Mouse (Mus musculus) liver, embryonic 11.5 days (tissue): ENCODE results near the gene Atl1. TPM values are rescaled to one million over a fixed set of nuclear protein-coding genes. Genes with fewer than 3 reads are reported as not detected.

ENCODE experiments used
- ATAC-seq: fragments of 200-750 bp; cut with Nextera tagmentation; replicated peaks from 2 replicates; pipeline ENCODE4 v1.8.0; 2017; ENCODE audit warnings: moderate number of reproducible peaks, mild to moderate bottlenecking, moderate TSS enrichment, moderate library complexity; ENCODE audit not compliant: low FRiP score
- DNase-seq: peaks from one replicate; pipeline ENCODE4 v3.0.0-alpha.2; 2017; ENCODE audit warnings: low spot score
- H3K27ac ChIP-seq: fragments of 300-500 bp; sonication (generic); 2 replicates; pipeline ENCODE4 v1.5.1; 2014; ENCODE audit warnings: mild to moderate bottlenecking, low read depth, low read length, control low read depth
- H3K27me3 ChIP-seq: fragments of 300-500 bp; sonication (generic); replicated peaks from 2 replicates; pipeline ENCODE4 v1.6.1; 2014; ENCODE audit warnings: low read length, mixed read lengths; ENCODE audit not compliant: control insufficient read depth, insufficient read depth
- H3K36me3 ChIP-seq: fragments of 300-500 bp; sonication (generic); 2 replicates; pipeline ENCODE4 v1.6.1; 2014; ENCODE audit warnings: mild to moderate bottlenecking, low read length, moderate library complexity, mixed read lengths; ENCODE audit not compliant: control insufficient read depth, insufficient read depth
- H3K4me1 ChIP-seq: fragments of 300-500 bp; sonication (generic); replicated peaks from 2 replicates; pipeline ENCODE4 v1.6.1; 2014; ENCODE audit warnings: low read length, mixed read lengths; ENCODE audit not compliant: control insufficient read depth, insufficient read depth
- H3K4me2 ChIP-seq: fragments of 300-500 bp; sonication (generic); 2 replicates; pipeline ENCODE4 v1.6.1; 2014; ENCODE audit warnings: mild to moderate bottlenecking, control low read depth, moderate library complexity
- H3K4me3 ChIP-seq: fragments of 300-500 bp; sonication (generic); 2 replicates; pipeline ENCODE4 v1.5.1; 2014; ENCODE audit warnings: low read depth, low read length, control low read depth
- H3K9ac ChIP-seq: fragments of 300-500 bp; sonication (generic); 2 replicates; pipeline ENCODE4 v1.6.1; 2014; ENCODE audit warnings: low read depth, low read length, control low read depth
- H3K9me3 ChIP-seq: fragments of 300-500 bp; sonication (generic); 2 replicates; pipeline ENCODE4 v1.6.1; 2016; ENCODE audit warnings: low read length, inconsistent platforms, mixed read lengths; ENCODE audit not compliant: control insufficient read depth
- WGBS: fragments of 180-500 bp; shearing (Covaris S2); extraction: QIAGEN DNeasy Blood & Tissue Kit; methylation state at CpG from one replicate; pipeline ENCODE4 v1.1.7; 2014; 5-methylcytosine and 5-hydroxymethylcytosine counted together
- polyA plus RNA-seq: library from polyadenylated mRNA; unstranded; fragments of >200 nt; fragmentation: Nextera tagmentation; extraction: Ambion mirVana; gene quantifications from 2 replicates; pipeline ENCODE4 v1.2.1, GENCODE M21; 2014

Atl1 gene
- polyA plus RNA-seq = 1.0 and 1.5 TPM in 2 replicates

DNA sequence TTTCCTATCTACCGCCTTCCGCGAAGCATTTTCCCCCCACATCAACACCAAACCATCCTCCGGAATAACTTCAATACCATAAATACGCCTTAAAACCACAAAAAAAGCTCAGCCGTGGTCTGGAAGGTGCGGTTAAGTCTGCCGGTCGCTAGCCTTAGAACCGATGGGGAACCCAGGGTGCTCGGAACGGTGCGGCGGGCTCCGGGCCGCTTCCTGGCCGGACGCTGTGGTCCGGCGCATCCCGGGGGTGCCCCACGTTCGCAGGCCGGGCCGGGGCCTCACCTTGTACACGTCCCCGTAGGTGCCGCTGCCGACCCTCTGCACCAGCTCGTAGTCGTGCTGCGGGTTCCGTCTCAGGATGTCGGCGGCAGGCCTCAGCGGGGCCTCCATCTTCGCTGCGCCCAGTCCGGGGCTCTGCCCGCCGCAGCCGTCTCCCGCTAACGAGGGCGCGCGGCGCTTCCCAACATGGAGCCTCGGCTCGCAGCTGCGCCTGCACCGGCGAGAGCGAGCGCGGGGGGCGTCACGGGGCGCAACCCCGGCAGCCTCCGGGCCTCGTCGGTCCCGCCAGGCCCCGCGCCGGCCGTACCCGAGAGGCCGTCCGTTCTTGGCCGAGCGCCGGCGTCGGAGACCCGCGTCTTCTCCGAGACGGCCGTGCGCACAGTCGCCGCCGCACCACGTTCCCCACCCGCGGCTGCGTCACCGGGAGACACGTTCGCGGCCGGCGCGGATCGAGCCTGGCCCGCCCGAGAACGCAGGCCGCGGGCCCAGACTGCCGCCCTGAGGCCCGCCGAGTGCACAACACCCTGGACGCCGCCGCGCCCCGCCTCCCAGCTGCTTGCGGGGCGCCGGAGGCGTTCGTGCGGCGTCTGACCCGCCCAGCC lies at the start of gene Atl1, which contains the start of gene Map4k5:
TSS of gene Atl1 (plus strand) at position 244 of the 881 bp plus-strand sequence.
TSS of gene Map4k5 (minus strand) at position 830 of the 881 bp plus-strand sequence.
- Histone ChIP-seq H3K27ac (peak within 1 kb of the TSS; percentile 84), H3K4me2 (peak within 1 kb of the TSS; percentile 91), H3K9ac (peak within 1 kb of the TSS; percentile 95), H3K4me1 (peaks cover 16% of the 10 kb centered on the region), H3K27me3 (no peaks in the 10 kb centered on the region), H3K36me3 (no peaks in the 10 kb centered on the region), H3K9me3 (no peaks in the 10 kb centered on the region), H3K4me3 (peak within 1 kb of the TSS; percentile 70)
- ATAC-seq (peak; percentile 94), DNase-seq (peak; percentile 82)
- under 1% methylated on average over 117 of the region's 118 CpGs for WGBS

DNA sequence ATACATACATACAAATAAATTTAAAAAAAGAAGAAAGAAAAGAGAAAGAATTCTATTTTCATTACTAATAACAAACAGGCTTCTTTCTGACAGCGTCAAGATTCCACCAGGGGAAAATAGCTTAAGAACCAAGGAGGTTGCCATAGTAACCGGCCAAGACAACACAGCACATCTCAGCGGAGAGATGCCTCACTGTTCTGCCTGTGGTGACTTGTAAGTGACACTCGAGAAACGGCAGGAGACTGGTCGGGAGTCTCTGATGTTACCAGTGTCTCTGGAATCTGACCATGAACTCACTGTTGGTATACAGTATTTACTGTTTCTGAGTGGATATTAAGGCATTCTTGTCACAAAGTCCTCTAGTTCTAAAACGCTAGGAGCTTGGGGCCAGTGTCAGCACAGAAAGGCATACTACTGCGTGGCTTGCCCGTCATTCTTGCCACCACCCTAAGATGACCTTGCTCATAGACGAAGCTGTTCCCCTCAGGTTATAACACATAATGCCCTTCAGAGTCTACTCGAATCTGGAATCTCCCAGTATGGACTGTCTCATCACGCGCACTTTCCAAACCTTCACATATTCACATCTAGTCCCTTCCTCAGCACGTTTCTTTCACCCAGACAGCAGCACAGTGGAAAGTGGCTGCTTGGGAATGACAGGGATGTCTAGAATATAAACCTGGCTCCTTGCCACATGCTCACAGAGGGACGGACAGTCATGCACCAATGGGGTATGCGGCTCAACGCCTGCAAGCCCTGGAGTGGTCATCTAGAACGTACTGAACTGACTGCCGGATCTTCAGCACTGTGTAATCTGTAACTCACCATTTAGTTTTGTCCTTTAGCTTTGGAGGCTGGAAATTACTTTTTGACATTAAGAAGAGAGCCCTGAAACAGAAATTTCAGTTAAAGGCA lies 48.6 kb upstream of the Atl1 start:
- Histone ChIP-seq H3K36me3 (peaks cover 17% of the 10 kb centered on the region; the same call in 1 of the 2 replicates), H3K4me3 (no peak overlapping the region), H3K4me2 (no peak overlapping the region), H3K27ac (no peak overlapping the region), H3K9me3 (no peaks in the 10 kb centered on the region), H3K9ac (no peak overlapping the region), H3K27me3 (no peaks in the 10 kb centered on the region), H3K4me1 (no peaks in the 10 kb centered on the region)
- ATAC-seq (no peak), DNase-seq (peak; percentile 22)
- 89% methylated on average over 19 of the region's 19 CpGs for WGBS

DNA sequence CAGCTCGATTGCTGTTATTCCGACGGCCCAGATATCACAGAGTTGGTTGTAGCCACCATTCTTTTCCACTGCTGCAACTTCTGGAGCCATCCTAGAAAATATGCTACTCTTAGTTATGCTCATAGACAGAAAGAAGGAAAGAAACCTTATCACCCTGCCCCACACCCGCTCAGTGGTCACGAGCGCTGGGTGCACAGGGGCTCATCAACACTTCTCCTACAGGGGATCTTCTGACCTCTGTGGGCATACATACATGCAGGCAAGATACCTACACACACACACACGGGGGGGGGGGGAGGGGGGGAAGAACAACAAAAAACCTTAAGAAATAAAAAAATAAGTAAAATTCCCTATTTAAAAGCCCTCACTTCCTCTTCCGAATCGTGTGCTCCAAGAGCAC lies 46.7 kb upstream of the Atl1 start:
- peak; percentile 29 for DNase-seq
- H3K4me2 ChIP-seq = no peak overlapping the region
- H3K4me1 ChIP-seq = no peaks in the 10 kb centered on the region
- H3K9ac ChIP-seq = no peak overlapping the region
- H3K9me3 ChIP-seq = no peaks in the 10 kb centered on the region
- WGBS = 77% methylated on average over 9 of the region's 9 CpGs
- H3K4me3 ChIP-seq = no peak overlapping the region
- H3K27me3 ChIP-seq = no peaks in the 10 kb centered on the region
- peak; percentile 80 for ATAC-seq
- peaks cover 13% of the 10 kb centered on the region; the same call in 1 of the 2 replicates for H3K36me3 ChIP-seq
- H3K27ac ChIP-seq = no peak overlapping the region

DNA sequence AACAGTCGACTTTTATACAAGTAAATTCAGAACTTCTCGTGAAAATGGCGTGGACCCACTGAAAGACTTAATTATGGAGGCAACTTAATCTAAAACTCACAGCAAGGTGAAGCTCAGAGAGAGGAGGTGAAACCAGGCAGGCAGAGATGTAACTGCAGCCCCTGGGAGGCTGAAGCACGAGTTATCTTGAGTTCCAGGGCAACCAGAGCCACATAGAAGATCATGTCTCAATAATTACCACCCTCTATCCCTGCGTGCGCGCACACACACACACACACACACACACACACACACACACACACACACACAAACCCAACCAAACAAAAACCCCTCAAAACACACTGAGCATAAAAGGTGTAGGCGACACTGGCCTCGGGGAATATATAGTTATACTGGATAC lies 45.9 kb upstream of the Atl1 start:
- Histone ChIP-seq H3K4me2 (no peak overlapping the region), H3K27ac (no peak overlapping the region), H3K4me3 (no peak overlapping the region), H3K27me3 (no peaks in the 10 kb centered on the region), H3K4me1 (no peaks in the 10 kb centered on the region), H3K9ac (no peak overlapping the region), H3K9me3 (no peaks in the 10 kb centered on the region), H3K36me3 (peaks cover 13% of the 10 kb centered on the region; the same call in 1 of the 2 replicates)
- DNase-seq (peak; percentile 22), ATAC-seq (peak; percentile 63; the same call in 1 of the 2 replicates)
- WGBS = 88% methylated on average over 9 of the region's 9 CpGs

DNA sequence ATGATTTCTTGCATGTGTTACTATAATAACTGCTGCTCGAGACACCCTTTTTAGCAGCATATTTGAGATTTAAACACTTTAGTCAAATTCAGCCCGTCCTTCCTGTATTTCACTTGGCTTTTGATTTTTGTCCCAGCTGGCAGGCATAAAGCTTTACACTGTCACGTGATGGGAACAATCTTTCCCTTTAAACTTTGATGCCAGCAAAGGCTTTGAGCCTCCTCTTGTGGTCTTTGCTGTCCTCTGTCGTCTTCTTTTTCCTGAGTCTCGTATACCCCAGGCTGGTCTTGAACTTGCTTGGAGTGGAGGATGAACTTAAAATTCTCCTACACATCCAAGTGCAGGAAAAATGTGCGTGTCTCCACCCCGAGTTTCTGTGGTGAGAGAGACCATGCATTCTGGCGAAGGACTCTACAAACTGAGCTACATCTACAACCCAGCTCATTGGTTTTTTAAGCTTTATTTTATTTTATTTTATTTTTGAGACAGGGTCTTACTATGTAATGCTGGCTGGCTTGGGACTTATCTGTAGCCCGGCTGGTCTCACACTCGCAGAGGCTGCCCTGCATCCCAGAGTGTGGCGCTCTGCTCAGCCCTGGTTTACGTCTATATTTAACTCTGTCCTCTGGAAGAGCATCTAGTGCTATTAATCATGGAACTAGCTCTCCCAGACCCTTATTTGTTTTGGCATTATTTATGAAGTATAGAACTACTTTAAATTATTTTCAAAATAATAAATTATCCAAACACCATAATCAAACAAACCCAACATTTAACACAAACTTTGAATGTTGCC lies 44.1 kb upstream of the Atl1 start:
- Histone ChIP-seq H3K4me3 (no peak overlapping the region), H3K4me2 (no peak overlapping the region), H3K4me1 (no peaks in the 10 kb centered on the region), H3K9ac (no peak overlapping the region), H3K9me3 (no peaks in the 10 kb centered on the region), H3K27me3 (no peaks in the 10 kb centered on the region), H3K36me3 (peaks cover 16% of the 10 kb centered on the region; the same call in 1 of the 2 replicates), H3K27ac (no peak overlapping the region)
- no peak for ATAC-seq
- no peak for DNase-seq
- WGBS = 89% methylated on average over 12 of the region's 12 CpGs

DNA sequence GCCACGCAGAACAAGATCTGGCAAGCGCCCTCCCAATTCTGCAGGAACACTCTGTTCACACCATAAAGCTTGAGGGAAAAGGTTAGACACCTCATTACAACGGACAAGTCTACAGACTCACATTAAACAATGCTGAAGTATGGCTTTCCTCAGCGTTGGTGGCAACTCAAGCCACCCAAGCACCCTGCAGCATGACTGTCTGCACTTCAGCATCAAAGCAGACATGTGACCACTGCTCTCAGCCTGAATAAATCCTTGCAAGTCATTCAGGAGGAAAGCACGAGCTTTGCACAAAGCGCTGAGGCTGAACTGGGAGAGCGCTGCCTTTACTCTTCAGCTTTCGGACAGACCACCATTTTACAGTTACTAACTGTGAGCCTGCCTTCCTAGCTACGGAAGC lies 40.1 kb upstream of the Atl1 start:
- ATAC-seq (no peak), DNase-seq (no peak)
- no peak overlapping the region for H3K4me3 ChIP-seq
- H3K36me3 ChIP-seq = peaks cover 9% of the 10 kb centered on the region; the same call in 1 of the 2 replicates
- peaks cover 2% of the 10 kb centered on the region for H3K4me1 ChIP-seq
- H3K9me3 ChIP-seq = no peaks in the 10 kb centered on the region
- 90% methylated on average over 9 of the region's 9 CpGs for WGBS
- no peak overlapping the region for H3K9ac ChIP-seq
- H3K27ac ChIP-seq = no peak overlapping the region
- no peak overlapping the region for H3K4me2 ChIP-seq
- H3K27me3 ChIP-seq = no peaks in the 10 kb centered on the region

DNA sequence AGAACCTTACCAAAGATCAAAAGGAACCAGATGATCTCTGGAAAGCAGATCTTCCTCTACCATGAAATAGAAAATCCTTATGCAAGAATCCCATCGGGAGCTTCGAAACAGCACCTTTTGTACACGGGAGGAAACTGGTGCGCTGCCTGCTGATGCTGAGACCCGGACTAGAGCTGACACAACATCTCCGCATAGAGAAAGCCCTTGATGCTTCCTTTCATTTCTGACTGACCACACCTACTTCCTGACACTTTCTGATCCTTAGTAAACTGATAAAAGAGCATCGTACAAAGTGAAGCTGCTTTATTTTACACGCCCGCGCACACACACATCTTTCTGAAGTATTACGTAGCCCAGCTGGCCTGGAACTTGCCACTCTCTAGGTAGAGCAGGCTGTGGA lies 39.0 kb upstream of the Atl1 start:
- Histone ChIP-seq H3K9ac (no peak overlapping the region), H3K27ac (no peak overlapping the region), H3K4me2 (no peak overlapping the region), H3K27me3 (no peaks in the 10 kb centered on the region), H3K4me3 (no peak overlapping the region), H3K36me3 (peaks cover 7% of the 10 kb centered on the region; the same call in 1 of the 2 replicates), H3K9me3 (no peaks in the 10 kb centered on the region), H3K4me1 (peaks cover 13% of the 10 kb centered on the region)
- 76% methylated on average over 11 of the region's 11 CpGs for WGBS
- no peak for ATAC-seq
- no peak for DNase-seq

DNA sequence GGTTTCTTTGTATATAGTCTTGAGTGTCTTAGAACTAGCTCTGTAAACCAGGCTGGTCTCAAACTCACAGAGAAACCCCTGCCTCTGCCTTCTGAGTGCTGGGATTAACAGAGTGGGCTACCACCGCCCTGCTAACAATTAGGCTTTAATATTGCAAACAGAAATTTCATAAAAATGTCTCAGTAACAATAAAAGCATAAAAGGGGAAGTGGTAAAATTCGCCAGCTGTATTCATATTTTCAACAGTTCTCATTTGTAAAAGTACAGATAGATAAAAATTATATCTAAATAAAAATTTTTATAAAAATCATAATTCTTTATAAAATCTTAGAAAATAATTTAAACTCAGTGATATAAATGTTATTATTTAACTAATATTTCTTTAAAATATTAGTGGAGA lies 38.5 kb upstream of the Atl1 start:
- no peak for ATAC-seq
- Histone ChIP-seq H3K4me3 (no peak overlapping the region), H3K4me2 (no peak overlapping the region), H3K9ac (no peak overlapping the region), H3K36me3 (peaks cover 7% of the 10 kb centered on the region; the same call in 1 of the 2 replicates), H3K9me3 (no peaks in the 10 kb centered on the region), H3K4me1 (peaks cover 19% of the 10 kb centered on the region), H3K27ac (no peak overlapping the region), H3K27me3 (no peaks in the 10 kb centered on the region)
- DNase-seq = no peak
- WGBS = 85% methylated on average over 2 of the region's 2 CpGs
